Mouse (Mus musculus): ENCODE data around the gene Fancl. TPM values are rescaled to one million over a fixed set of nuclear protein-coding genes. Genes with fewer than 3 reads are reported as not detected.

The Fancl gene
- polyA plus RNA-seq, 1 experiment from 2014 or later, result 14.4 TPM

DNA sequence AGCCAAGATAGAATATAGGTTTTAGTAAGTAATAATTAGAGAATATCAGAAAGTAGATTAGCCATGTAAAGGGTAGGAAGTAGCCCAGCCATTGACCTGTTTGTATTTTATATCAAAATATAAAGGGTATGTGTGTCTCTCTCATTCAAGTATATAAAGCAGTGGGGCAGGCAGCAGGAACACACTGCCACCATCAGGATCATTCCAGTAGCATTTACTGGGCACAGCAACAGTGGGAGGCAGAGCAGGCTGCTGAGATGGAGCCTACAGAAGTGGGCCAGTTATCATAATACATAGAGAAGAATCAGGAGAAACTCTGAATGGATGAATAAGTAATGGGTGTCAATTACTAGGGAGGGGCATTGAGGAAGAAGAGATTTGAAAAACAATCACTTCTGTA, 127.7 kb downstream of the Fancl start:
- Histone ChIP-seq H3K9me3 (no peaks in the 10 kb centered on the region), H3K27me3 (no peaks in the 10 kb centered on the region), H3K36me3 (no peaks in the 10 kb centered on the region), H3K4me2 (replicated peaks) (no peak overlapping the region), H3K4me3 (no peak overlapping the region), H3K9ac (replicated peaks) (no peak overlapping the region), H3K27ac (replicated peaks) (no peak overlapping the region), H3K4me1 (no peaks in the 10 kb centered on the region)
- 0 out of 2 replicates have a peak, but pooled peaks have one; percentile 72 for ATAC-seq (replicated peaks)

DNA sequence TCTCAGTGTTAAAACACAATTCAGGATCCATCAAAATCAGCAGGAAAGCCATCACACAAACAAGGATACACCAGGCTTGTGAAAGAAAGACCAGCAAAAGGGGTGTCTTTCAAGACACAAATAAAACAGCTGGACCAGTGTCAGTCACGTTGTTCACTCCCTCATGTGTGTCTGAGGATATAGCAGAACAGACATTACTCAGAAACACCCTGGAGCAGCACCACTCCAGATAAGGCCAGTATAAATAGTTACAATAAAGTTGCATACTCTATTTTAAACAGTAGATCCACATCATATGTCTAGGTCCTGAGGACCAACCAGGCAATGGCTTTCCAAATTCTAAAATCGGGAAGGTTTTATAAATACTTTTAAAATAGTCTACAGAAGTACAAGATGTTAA, 130.2 kb downstream of the Fancl start:
- no peak for ATAC-seq (replicated peaks)
- H3K27ac ChIP-seq (replicated peaks), result no peak overlapping the region
- H3K4me1 ChIP-seq, result no peaks in the 10 kb centered on the region
- no peak overlapping the region for H3K4me3 ChIP-seq
- no peaks in the 10 kb centered on the region for H3K9me3 ChIP-seq
- H3K36me3 ChIP-seq, result no peaks in the 10 kb centered on the region
- 86% methylated on average over 2 of the region's 2 CpGs for WGBS
- H3K9ac ChIP-seq (replicated peaks), result no peak overlapping the region
- H3K27me3 ChIP-seq, result no peaks in the 10 kb centered on the region
- H3K4me2 ChIP-seq (replicated peaks), result no peak overlapping the region

DNA sequence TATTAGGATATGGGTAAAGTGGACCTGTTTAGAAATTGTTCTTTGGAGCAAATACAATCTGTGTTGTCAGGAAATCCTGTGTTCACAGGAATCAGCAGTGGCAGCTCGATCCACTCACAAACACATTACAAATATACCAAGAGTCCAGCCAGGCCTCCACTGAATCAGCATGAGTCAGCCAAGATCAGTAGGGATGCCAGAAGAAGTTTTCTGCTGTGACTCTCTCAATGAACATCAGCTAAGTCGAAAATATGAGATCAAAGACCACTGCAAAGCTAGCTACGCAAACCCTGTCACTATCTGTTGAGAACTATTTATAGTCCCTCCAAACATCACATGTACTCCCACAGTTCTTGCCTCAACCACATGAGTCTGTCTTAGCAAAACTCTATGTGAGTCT, 133.1 kb downstream of the Fancl start:
- H3K4me1 ChIP-seq, result no peaks in the 10 kb centered on the region
- H3K36me3 ChIP-seq, result no peaks in the 10 kb centered on the region
- H3K4me2 ChIP-seq (replicated peaks), result no peak overlapping the region
- 94% methylated on average over 3 of the region's 3 CpGs for WGBS
- ATAC-seq (replicated peaks), result no peak
- H3K9me3 ChIP-seq, result no peaks in the 10 kb centered on the region
- H3K9ac ChIP-seq (replicated peaks), result no peak overlapping the region
- no peak overlapping the region for H3K4me3 ChIP-seq
- H3K27ac ChIP-seq (replicated peaks), result no peak overlapping the region
- H3K27me3 ChIP-seq, result no peaks in the 10 kb centered on the region

Other genes with a start within 250 kb of the Fancl start
- gene 5730522E02Rik, start 175.4 kb upstream of the Fancl start, polyA plus RNA-seq (2015; fragmentation: Nextera tagmentation; extraction: Ambion mirVana), result 23.4 and 24.3 TPM in 2 replicates
- not detected in 2 replicates for gene Gm6899, start 207.1 kb downstream of the Fancl start, polyA plus RNA-seq (2015; fragmentation: Nextera tagmentation; extraction: Ambion mirVana)
- gene Vrk2, start 207.9 kb downstream of the Fancl start, polyA plus RNA-seq (2015; fragmentation: Nextera tagmentation; extraction: Ambion mirVana), result 7.9 and 8.0 TPM in 2 replicates

Measured in forebrain, embryonic 15.5 days (tissue).